Mouse (Mus musculus) stomach, postnatal 0 days (tissue): ENCODE results near the gene Cacna1a.

Experiments
- CTCF ChIP-seq: IDR thresholded peaks from 2 replicates; pipeline ENCODE4 v1.5.1; 2016; ENCODE audit warnings: antibody characterized with exemption, low read depth, mild to moderate bottlenecking, moderate library complexity
- EP300 ChIP-seq: optimal IDR thresholded peaks from 2 replicates; pipeline ENCODE3; 2016; ENCODE audit warnings: antibody characterized with exemption

DNA sequence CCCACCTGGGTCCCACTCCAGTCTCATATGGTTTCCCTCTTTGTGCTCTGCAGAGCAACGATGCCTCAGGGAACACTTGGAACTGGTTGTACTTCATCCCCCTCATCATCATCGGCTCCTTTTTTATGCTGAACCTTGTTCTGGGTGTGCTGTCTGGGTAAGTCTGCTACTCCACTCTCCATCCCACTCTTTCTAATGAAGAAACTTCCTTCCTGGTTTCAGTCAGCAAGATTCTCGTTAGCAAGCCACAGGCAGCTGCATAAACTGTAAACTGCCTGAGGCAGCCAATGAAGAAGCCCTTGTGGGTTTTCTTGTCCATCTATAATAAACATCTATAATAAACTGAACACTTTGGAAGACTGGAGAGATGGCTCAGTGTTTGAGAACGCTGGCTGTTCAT lies 145.1 kb downstream of the Cacna1a start:
- TF ChIP-seq EP300, result no peak
- TF ChIP-seq CTCF, result no peak
